8 mouse cellular contexts compared by ENCODE assay signal in genomic region chr11:3331756-3332642, GRCm38 (mm10). TPM values are rescaled to one million over a fixed set of nuclear protein-coding genes. Genes with fewer than 3 reads are reported as not detected.
DNase-seq lines count a peak whose midpoint lies in the region; ATAC-seq and TF ChIP-seq lines count a peak whose summit lies in the region.

No protein-coding gene starts in this region.

- H3K4me2 ChIP-seq in lung, embryonic 15.5 days: peak overlapping the region; percentile 97

- H3K27ac ChIP-seq in lung, embryonic 15.5 days: peak overlapping the region; percentile 81
- peak overlapping the region; percentile 93 for H3K27ac ChIP-seq in thymus, adult 2 months (ENCODE audit: control insufficient read depth, insufficient read depth, low read length)

- ATAC-seq in hematopoietic stem cell, adult 5-6 weeks (replicated peaks in 1 of 2; ENCODE audit: insufficient read depth in 1 of 2, low FRiP score in 2 of 2, low TSS enrichment in 1 of 2, low read depth in 1 of 2, poor library complexity in 2 of 2, severe bottlenecking in 2 of 2): peak; percentile 67 to 74
- peak; percentile 96 for ATAC-seq in lung, embryonic 15.5 days (ENCODE audit: borderline replicate concordance, extremely low read depth, low FRiP score, low TSS enrichment)

- WGBS in lung, embryonic 15.5 days: under 1% methylated on average over 75 of the region's 75 CpGs
- WGBS in thymus, adult 2 months: under 1% methylated on average over 75 of the region's 75 CpGs

- peak overlapping the region; percentile 47 for H3K4me3 ChIP-seq in lung, embryonic 15.5 days
- H3K4me3 ChIP-seq in thymus, adult 2 months (ENCODE audit: control insufficient read depth, insufficient read depth, low read length): peak overlapping the region; percentile 82

- H3K36me3 ChIP-seq in lung, embryonic 15.5 days: no peaks in the 10 kb centered on the region
- H3K36me3 ChIP-seq in thymus, adult 2 months (ENCODE audit: control insufficient read depth, insufficient read depth, low read length): peaks cover 11% of the 10 kb centered on the region; the same call in 1 of the 2 replicates

- H3K4me1 ChIP-seq in lung, embryonic 15.5 days: peaks cover 45% of the 10 kb centered on the region
- H3K4me1 ChIP-seq in thymus, adult 2 months (replicated peaks; ENCODE audit: control insufficient read depth, insufficient read depth, low read length): peaks cover 44% of the 10 kb centered on the region

- peak; percentile 45; the same call in 1 of the 2 replicates for TF ChIP-seq CTCF in thymus, adult 2 months (IDR thresholded peaks at IDR 0.05; ENCODE audit: borderline replicate concordance, control insufficient read depth, extremely low read depth, insufficient read depth, low read length, poor library complexity)

- peak; percentile 97 for TF ChIP-seq POLR2A in thymus, adult 2 months (IDR thresholded peaks at IDR 0.05; ENCODE audit: control insufficient read depth, extremely low read depth, insufficient read depth, low read length, poor library complexity)

- H3K9ac ChIP-seq in lung, embryonic 15.5 days: peak overlapping the region; percentile 39

- peak; percentile 89 for DNase-seq in MEL-GATA-1-ER (ENCODE audit: extremely low read depth, low read depth)
- peak; percentile 90 for DNase-seq in cerebellum, adult 8-10 months
- DNase-seq in forelimb bud, embryonic 11.5 days (ENCODE audit: low read depth, low spot score): peak; percentile 92
- peak; percentile 84 for DNase-seq in layer of hippocampus, adult 9-10 months (ENCODE audit: low spot score)
- peak; percentile 90 for DNase-seq in ovary, adult 18-20 months (ENCODE audit: low spot score)
- DNase-seq in thymus, adult 2 months: peak; percentile 95

- no peaks in the 10 kb centered on the region for H3K9me3 ChIP-seq in lung, embryonic 15.5 days

- H3K27me3 ChIP-seq in lung, embryonic 15.5 days: no peaks in the 10 kb centered on the region
- H3K27me3 ChIP-seq in thymus, adult 2 months (ENCODE audit: control insufficient read depth, insufficient read depth, low read length): no peaks in the 10 kb centered on the region

RNA-seq across cellular contexts. Expression of gene Pik3ip1, which starts 1.8 kb away (rescaled TPM):
- total RNA-seq in hematopoietic stem cell, adult 5-6 weeks (2017): 89.8 and 116 TPM in 2 replicates
- 10.8 and 11.0 TPM in 2 replicates for polyA plus RNA-seq in lung, embryonic 15.5 days (2015; fragmentation: Nextera tagmentation; extraction: Ambion mirVana)
- polyA plus RNA-seq in thymus, adult 2 months (2012; rRNA removed): 151 and 153 TPM in 2 replicates

RNA-seq across cellular contexts. Expression of gene Patz1, which starts 43.3 kb away (rescaled TPM):
- total RNA-seq in hematopoietic stem cell, adult 5-6 weeks (2017): 81.0 and 84.7 TPM in 2 replicates
- polyA plus RNA-seq in lung, embryonic 15.5 days (2015; fragmentation: Nextera tagmentation; extraction: Ambion mirVana): 48.9 and 52.7 TPM in 2 replicates
- polyA plus RNA-seq in thymus, adult 2 months (2012; rRNA removed): 216 and 243 TPM in 2 replicates

Comparison
In these comparisons a context has a peak if more than half of its experiments do, and no peak if none do; other contexts are left out.
1. Peak in every context shown above with its lines: DNase-seq, ATAC-seq, H3K4me3 ChIP-seq and H3K27ac ChIP-seq.
2. RNA of gene Pik3ip1, which starts 1.8 kb away (polyA plus RNA-seq): 151 to 153 TPM in thymus, adult 2 months; 10.8 to 11.0 TPM in lung, embryonic 15.5 days; every median in the first group is over 10 times any median in the second.